Mouse (Mus musculus): ENCODE results near the gene Olfr181. TPM values are rescaled to one million over a fixed set of nuclear protein-coding genes. Genes with fewer than 3 reads are reported as not detected.

The Olfr181 gene
- not detected in 2 replicates for polyA plus RNA-seq (2015; fragmentation: Nextera tagmentation; extraction: Ambion mirVana)

GRCm38 (mm10) chr16:58928655-58929054 is at the start of gene Olfr181:
Gene Olfr181 (minus strand): TSS chr16:58928755.
- no peak within 1 kb of the TSS for H3K27ac ChIP-seq
- WGBS: 51% methylated on average over 1 of the region's 1 CpGs
- no peak within 1 kb of the TSS for H3K9ac ChIP-seq
- no peaks in the 10 kb centered on the region for H3K36me3 ChIP-seq
- no peaks in the 10 kb centered on the region for H3K9me3 ChIP-seq (replicated peaks)
- H3K4me3 ChIP-seq: no peak within 1 kb of the TSS
- H3K4me2 ChIP-seq: no peak within 1 kb of the TSS
- H3K27me3 ChIP-seq: no peaks in the 10 kb centered on the region
- no peaks in the 10 kb centered on the region for H3K4me1 ChIP-seq (replicated peaks)
- ATAC-seq (replicated peaks; ENCODE audit: insufficient number of reproducible peaks, insufficient read depth, low FRiP score, low read depth): no peak

GRCm38 (mm10) chr16:58929292-58929691 is 737 bp upstream of the Olfr181 start, which contains the start of gene Olfr180:
Gene Olfr180 (minus strand): TSS chr16:58929392.
- ATAC-seq (replicated peaks; ENCODE audit: insufficient number of reproducible peaks, insufficient read depth, low FRiP score, low read depth): no peak
- H3K9me3 ChIP-seq (replicated peaks): no peaks in the 10 kb centered on the region
- no peaks in the 10 kb centered on the region for H3K27me3 ChIP-seq
- no peak within 1 kb of the TSS for H3K27ac ChIP-seq
- no peak within 1 kb of the TSS for H3K4me3 ChIP-seq
- H3K36me3 ChIP-seq: no peaks in the 10 kb centered on the region
- H3K9ac ChIP-seq: no peak within 1 kb of the TSS
- WGBS: 77% methylated on average over 4 of the region's 4 CpGs
- H3K4me1 ChIP-seq (replicated peaks): no peaks in the 10 kb centered on the region
- H3K4me2 ChIP-seq: no peak within 1 kb of the TSS

GRCm38 (mm10) chr16:58891963-58892362 is 36.6 kb downstream of the Olfr181 start, which contains the start of gene Olfr178:
Gene Olfr178 (minus strand): TSS chr16:58892063.
- H3K36me3 ChIP-seq: no peaks in the 10 kb centered on the region
- H3K4me3 ChIP-seq: no peak within 1 kb of the TSS
- H3K4me2 ChIP-seq: no peak within 1 kb of the TSS
- no peak for ATAC-seq (replicated peaks; ENCODE audit: insufficient number of reproducible peaks, insufficient read depth, low FRiP score, low read depth)
- no peaks in the 10 kb centered on the region for H3K9me3 ChIP-seq (replicated peaks)
- H3K27me3 ChIP-seq: no peaks in the 10 kb centered on the region
- no peak within 1 kb of the TSS for H3K27ac ChIP-seq
- H3K9ac ChIP-seq: no peak within 1 kb of the TSS
- 79% methylated on average over 3 of the region's 3 CpGs for WGBS
- no peaks in the 10 kb centered on the region for H3K4me1 ChIP-seq (replicated peaks)

- 89% methylated on average over 2 of the region's 2 CpGs for WGBS
- Histone ChIP-seq H3K27ac (no peak overlapping the region), H3K27me3 (no peaks in the 10 kb centered on the region), H3K9me3 (replicated peaks) (no peaks in the 10 kb centered on the region), H3K4me1 (replicated peaks) (no peaks in the 10 kb centered on the region), H3K4me2 (no peak overlapping the region), H3K9ac (no peak overlapping the region), H3K4me3 (no peak overlapping the region), H3K36me3 (no peaks in the 10 kb centered on the region)
- ATAC-seq (replicated peaks; ENCODE audit: insufficient number of reproducible peaks, insufficient read depth, low FRiP score, low read depth): no peak
These were observed 44.1 kb downstream of the Olfr181 start for GRCm38 (mm10) chr16:58884416-58884815.

Other genes starting within 250 kb of the Olfr181 start
- 0.20 TPM in 1 of 2 replicates, not detected in the other for gene Gpr15, start 209.7 kb downstream of the Olfr181 start, polyA plus RNA-seq (2015; fragmentation: Nextera tagmentation; extraction: Ambion mirVana)
- gene Cldnd1, start 200.8 kb downstream of the Olfr181 start, polyA plus RNA-seq (2015; fragmentation: Nextera tagmentation; extraction: Ambion mirVana): 92.9 and 93.1 TPM in 2 replicates
- gene Olfr172, start 165.6 kb downstream of the Olfr181 start, polyA plus RNA-seq (2015; fragmentation: Nextera tagmentation; extraction: Ambion mirVana): not detected in 2 replicates
- gene Olfr173, start 128.5 kb downstream of the Olfr181 start, polyA plus RNA-seq (2015; fragmentation: Nextera tagmentation; extraction: Ambion mirVana): not detected in 2 replicates
- not detected in 2 replicates for gene Olfr175-ps1, start 102.0 kb downstream of the Olfr181 start, polyA plus RNA-seq (2015; fragmentation: Nextera tagmentation; extraction: Ambion mirVana)
- gene Olfr177, start 54.0 kb downstream of the Olfr181 start, polyA plus RNA-seq (2015; fragmentation: Nextera tagmentation; extraction: Ambion mirVana): not detected in 2 replicates
- gene Olfr178, start 36.7 kb downstream of the Olfr181 start, polyA plus RNA-seq (2015; fragmentation: Nextera tagmentation; extraction: Ambion mirVana): not detected in 2 replicates
- not detected in 2 replicates for gene Olfr180, start 637 bp upstream of the Olfr181 start, polyA plus RNA-seq (2015; fragmentation: Nextera tagmentation; extraction: Ambion mirVana)
- gene Olfr183, start 66.6 kb upstream of the Olfr181 start, polyA plus RNA-seq (2015; fragmentation: Nextera tagmentation; extraction: Ambion mirVana): not detected in 2 replicates
- gene Olfr186, start 101.5 kb upstream of the Olfr181 start, polyA plus RNA-seq (2015; fragmentation: Nextera tagmentation; extraction: Ambion mirVana): not detected in 2 replicates
- not detected in 2 replicates for gene Olfr187, start 111.0 kb upstream of the Olfr181 start, polyA plus RNA-seq (2015; fragmentation: Nextera tagmentation; extraction: Ambion mirVana)
- not detected in 2 replicates for gene Olfr190, start 149.2 kb upstream of the Olfr181 start, polyA plus RNA-seq (2015; fragmentation: Nextera tagmentation; extraction: Ambion mirVana)
- gene Olfr191, start 161.1 kb upstream of the Olfr181 start, polyA plus RNA-seq (2015; fragmentation: Nextera tagmentation; extraction: Ambion mirVana): not detected in 2 replicates
- not detected in 2 replicates for gene Olfr193, start 183.1 kb upstream of the Olfr181 start, polyA plus RNA-seq (2015; fragmentation: Nextera tagmentation; extraction: Ambion mirVana)
- not detected in 2 replicates for gene Olfr194, start 192.3 kb upstream of the Olfr181 start, polyA plus RNA-seq (2015; fragmentation: Nextera tagmentation; extraction: Ambion mirVana)
- gene Olfr195, start 218.3 kb upstream of the Olfr181 start, polyA plus RNA-seq (2015; fragmentation: Nextera tagmentation; extraction: Ambion mirVana): not detected in 2 replicates
- gene Olfr196, start 241.7 kb upstream of the Olfr181 start, polyA plus RNA-seq (2015; fragmentation: Nextera tagmentation; extraction: Ambion mirVana): not detected in 2 replicates

All from heart, embryonic 15.5 days (tissue).